Mouse (Mus musculus) gastrocnemius, postnatal 25 days (tissue): ENCODE measurements around the gene Mrs2. TPM values are rescaled to one million over a fixed set of nuclear protein-coding genes. Genes with fewer than 3 reads are reported as not detected.
"Not testable (repeated sequence)": the region's sequence is repeated elsewhere in the genome, so short reads cannot be mapped to it uniquely, and the experiment has no call there.

Experiments
- DNase-seq: peaks from one replicate; pipeline ENCODE4 v3.0.0; 2022
- total RNA-seq, 2 experiments: library from RNA; stranded (reverse); gene quantifications; 1 replicate in 1 of 2; 2 replicates in 1 of 2; pipeline ENCODE4 v1.2.3; 2021

Gene Mrs2
- total RNA-seq, 2 experiments from 2014 or later, result 35.2 to 39.6 TPM

DNA sequence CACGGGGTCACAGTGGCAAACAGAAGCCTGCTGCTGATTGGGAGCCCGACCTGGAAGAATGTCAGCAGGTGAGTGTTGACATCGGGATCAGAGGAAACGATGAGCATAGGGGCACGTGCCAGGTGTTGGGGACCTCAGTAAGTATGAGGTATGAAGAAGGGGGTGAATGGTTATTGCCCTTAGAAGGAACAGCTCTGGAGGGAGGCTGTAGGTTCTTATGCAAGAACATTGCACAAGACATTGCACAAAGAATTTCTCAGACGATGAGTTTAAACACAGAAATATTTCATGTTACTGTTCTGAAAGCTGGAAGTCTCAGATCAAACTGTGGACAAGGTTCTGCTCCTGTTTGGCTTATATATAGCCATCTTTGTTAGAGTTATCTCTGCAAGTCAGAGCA, 39.1 kb downstream of the Mrs2 start:
- no peak for DNase-seq

DNA sequence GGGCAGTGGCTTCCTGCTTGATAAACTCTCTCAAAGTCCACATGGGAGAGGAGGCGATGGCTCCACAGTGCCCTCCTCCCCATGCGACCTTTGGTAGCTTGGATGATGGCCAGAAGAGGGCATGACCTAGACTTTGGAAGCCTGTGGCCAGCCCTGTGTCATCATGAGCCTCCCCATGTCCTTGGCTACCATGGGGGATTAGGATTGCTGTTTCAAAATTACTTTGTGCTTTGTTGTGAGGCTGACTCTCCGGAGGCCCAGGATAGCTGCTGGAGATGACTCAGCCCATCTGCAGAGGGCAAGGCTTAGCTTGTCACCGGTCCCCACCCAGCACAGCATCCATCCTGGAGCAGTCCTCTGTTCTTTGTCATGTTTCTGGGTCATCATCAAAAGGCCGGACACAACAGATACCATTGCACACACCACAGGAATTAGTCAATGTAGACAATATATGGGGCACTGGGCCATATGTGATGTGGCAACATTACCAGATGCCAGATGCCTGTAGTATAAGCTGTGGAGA, 42.3 kb downstream of the Mrs2 start:
- DNase-seq, result no peak

DNA sequence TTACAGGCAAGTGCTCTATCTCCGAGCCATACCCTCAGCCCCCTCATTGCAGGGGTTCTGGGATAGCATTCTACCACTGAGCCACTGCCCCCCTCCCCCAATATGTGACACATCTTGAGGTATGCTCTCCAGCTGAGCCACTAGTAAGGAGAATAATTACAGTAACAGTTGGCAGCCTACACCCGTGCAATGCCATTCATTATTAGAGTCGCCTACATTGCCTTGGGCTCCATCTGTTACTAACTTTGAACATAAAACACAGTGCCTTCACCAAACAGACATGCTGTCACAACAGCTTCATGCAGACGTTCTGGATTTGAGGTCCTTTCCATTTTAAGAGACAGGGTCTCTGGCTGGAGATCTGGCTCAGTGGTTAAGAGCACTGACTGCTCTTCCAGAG, 43.8 kb downstream of the Mrs2 start:
- DNase-seq, result no peak

DNA sequence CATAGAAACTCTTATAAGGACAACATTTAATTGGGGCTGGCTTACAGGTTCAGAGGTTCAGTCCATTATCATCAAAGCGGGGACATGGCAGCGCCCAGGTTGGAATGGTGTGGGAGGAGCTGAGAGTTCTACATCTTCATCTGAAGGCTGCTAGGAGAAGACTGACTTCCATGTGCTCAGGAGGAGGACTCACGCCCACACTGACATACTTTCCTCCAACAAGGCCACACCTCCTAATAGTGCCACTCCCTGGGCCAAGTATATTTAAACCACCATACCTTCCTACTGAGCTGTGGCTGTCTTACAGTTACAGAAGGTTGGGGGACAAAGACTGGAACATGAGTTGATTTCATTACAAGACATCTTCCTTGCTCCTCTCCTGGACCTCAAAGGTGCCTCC, 48.4 kb downstream of the Mrs2 start:
- DNase-seq, result not testable (repeated sequence)

DNA sequence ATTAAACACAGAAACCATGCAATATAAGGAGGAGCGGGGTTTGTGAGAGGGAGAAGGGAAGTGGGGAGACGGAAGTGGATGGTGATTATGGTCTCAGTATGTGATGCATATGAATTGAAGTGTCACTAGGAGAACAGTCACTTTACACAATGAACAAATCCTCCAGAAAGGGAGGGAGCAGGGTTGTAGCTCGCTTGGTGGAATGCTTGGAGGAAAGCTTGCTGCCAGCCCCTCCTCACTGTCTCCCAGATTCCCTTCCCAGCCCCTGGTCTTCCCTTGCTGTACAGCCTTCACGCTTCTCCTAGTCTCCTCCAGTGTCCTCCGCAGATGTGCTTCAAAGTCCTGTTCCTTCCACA, 54.4 kb downstream of the Mrs2 start:
- no peak for DNase-seq

DNA sequence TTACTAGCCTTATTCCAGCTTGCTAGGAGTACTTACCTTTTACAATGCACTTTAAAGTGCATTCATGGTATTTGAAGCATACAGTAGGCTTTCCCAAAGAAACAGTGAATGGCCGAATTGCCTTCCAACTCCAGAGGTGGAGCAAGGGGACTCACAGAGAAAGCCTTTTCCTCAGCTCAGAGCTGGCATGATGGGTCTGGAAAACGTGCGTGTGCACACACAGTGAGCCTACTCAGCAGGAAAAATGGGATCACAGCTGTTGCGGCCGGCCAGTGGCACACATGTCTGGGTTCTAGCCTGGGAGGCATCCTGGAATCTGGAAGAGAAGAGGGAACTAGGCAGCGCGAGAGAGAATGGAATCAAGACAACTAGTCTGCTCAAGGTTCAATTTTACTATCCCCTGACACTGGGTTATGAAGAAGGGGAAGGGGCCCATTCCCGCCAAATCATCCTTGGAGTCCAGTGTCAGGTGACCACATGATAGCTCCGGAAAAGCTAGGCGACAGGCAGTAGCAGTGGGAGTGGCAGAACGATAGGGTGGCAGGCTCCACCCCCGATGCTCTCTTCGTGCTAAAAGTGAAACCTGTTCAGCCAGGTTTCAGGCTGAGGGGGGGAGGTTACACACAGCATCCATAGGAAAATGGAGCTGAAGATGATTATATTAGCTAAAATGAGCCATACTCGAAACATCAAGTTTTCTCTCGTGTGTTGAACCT, 54.9 kb downstream of the Mrs2 start:
- DNase-seq, result no peak

DNA sequence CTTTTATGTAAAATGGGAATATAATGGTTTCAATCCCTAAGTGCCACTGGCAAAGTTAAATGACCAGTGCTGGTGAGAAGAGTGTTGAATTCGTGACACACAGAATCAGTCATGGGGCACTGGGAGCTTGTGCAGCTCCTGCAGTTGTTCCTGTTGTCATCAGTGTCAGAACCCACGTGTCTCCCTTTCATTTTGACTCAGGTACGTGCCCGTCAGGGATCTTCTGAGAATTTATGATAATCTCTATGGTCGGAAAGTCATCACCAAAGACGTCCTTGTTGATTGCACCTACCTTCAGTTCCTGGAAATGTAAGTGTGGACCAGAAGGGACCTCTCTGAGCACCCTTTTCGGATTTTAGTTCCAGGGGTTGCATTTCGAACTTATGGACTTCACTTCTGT, 58.1 kb downstream of the Mrs2 start:
- DNase-seq, result no peak

DNA sequence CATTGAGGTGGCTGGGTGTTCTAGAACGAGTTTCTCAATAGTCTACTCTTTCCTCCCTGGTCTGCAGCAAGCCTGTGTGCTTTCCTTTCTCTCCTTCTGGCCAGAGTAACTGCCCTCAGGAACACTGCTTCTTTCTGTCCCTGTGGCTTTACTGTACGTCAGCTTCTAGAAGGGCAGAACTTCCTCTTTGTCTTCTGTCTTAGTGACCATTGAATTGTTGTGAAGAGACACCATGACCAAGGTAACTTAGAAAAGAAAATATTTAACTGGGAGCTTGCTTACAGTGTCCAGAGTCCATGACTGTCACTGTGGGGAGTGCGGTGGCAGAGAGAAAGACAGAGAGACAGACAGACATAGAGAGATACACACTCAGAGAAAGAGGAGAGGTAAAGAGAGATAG, 60.1 kb downstream of the Mrs2 start:
- DNase-seq, result no peak

DNA sequence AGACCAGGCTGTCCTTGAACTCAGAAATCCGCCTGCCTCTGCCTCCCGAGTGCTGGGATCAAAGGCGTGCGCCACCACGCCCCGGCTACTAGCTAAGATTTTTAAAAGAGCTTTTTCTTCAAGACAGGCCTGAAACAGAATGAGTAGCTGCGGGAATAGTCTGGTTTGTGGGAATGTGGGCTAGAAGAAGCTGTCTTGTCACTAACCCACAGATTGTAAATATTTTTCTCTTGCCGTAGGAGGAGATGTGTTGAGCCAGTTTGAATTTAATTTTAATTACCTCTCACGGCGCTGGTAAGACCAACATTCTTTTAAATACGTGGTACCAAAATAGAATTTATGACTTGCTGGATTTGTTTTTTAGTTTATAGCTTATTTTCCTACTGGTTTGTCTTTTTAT, 61.5 kb downstream of the Mrs2 start:
- no peak for DNase-seq

DNA sequence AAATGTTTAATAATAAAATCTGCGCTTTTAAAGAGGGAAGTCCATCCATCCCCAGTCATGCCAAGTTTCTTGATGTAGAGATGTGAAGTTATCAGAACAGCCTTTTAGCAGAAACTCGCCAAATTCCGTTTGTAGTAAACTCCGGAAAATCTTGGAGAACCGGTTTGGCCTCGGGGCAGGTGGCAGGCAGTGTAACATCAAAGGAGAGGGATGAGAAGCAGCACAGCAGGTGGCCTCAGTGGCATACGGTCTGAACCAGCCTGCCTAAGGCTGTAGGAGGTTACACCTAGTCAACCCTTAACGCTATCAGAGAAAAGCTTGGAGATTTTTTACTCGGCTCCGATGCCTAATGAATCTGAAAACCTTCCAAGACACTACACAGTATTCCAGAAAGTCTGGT, 64.7 kb downstream of the Mrs2 start:
- DNase-seq, result no peak

DNA sequence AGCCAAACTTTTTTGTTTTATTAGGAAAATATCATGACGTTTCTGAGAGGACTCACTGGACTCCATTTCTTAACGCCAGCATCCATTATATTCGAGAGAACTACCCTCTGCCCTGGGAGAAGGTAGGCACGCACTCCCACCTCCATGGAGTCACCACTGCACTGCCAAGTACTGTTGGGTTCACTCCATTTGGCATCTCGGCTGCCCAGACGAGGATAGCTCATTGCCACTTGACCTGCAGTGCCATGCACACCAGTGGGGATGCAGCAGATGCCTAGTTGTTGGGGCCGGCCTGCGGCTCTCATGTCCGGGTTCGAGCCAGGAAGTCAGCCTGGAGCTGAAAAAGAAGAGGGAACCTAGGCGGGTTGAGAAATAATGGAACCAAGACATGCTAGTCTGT, 65.1 kb downstream of the Mrs2 start:
- no peak for DNase-seq

DNA sequence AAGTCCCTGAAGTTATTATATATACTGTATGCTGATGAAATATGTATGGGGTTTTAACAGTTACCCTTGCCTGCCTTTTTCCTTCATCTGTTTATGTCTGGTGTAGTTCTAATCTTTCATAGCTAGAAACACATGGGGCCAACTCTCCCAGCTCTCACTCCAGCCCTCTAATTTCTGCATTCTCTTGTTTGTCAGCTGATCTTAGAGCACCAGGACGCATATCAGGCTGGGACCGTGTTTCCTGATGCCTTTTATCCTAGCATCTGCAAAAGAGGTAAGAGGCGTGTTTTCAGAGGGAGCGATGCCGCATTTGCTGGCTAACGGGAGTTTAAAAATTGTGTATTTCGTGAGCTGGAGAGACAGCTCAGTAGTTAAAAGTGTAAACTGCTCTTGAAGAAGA, 67.5 kb downstream of the Mrs2 start:
- DNase-seq, result no peak

DNA sequence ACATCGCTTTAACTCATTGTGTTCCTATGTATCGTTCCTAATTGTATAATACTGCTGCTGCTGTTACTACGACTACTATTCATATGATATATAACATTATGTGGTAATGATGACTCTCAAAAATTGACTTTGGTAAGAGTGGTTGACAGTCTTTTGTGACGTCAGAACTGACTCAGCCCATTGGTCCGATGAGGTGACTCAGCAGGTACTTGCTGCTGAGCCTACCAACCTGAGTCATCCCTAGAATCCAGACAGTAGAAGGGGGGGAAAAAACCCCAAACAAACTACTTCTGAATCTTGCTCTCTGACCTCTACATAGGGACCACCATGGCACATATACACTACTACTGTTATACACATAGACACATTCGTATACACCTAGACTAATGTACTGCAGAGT, 71.3 kb downstream of the Mrs2 start:
- no peak for DNase-seq

DNA sequence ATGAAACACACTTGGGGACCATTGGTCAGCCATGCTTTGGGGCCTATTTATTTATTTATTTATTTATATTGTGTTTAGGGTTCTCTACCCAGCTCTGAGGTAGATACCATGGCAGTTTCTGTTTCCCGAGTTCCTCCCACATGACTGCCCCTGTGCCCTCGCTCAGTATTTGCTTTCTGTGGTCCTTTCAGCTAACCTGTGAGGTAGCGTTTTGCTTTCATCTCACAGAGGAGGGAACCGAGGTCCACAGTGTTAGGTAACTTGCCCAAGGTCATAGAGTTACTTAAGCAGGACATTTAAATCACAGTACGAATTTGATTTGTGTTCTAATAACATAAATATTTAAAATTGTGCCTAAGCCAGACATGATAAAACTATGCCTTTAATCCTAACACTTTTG, 73.0 kb downstream of the Mrs2 start:
- DNase-seq, result no peak

DNA sequence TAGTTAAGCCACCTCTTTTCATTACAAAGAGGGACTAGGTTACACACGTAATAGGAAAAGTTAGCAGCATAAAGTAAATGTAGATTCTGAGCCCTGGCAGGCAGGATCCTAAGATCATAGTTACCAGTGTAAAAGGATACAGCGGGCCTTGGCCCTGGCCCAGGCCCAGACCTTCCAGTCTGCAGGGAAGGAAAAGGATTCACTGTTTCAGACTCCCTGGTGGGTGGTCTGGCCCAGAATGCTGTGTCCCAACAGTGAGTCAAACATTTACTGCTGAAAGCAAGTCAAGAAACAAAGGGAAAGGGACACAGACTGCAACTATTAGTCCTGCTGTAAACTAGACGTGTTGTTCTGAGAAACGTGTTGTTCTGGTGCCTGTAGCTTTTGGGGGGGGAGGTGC, 74.6 kb downstream of the Mrs2 start:
- DNase-seq, result no peak

DNA sequence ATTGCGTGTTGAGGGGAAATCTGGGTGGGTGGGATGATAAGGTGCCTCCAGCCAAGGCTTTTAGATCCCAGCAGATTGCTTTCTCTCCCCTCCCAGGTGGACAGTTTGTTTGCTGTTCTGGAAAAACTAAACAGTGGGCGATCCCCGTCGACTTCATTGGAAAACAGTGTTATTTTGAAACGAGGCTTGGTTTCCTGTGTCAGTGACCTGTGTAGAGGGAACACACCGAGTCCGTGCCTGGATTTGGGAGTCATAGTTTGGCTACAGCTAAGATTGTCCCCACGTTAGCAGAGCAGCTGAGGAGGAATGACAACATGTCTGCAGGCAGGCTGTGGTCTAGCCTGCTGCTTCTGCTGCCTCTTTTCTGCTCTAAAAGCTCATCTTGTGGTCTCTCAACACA, 76.9 kb downstream of the Mrs2 start:
- no peak for DNase-seq

DNA sequence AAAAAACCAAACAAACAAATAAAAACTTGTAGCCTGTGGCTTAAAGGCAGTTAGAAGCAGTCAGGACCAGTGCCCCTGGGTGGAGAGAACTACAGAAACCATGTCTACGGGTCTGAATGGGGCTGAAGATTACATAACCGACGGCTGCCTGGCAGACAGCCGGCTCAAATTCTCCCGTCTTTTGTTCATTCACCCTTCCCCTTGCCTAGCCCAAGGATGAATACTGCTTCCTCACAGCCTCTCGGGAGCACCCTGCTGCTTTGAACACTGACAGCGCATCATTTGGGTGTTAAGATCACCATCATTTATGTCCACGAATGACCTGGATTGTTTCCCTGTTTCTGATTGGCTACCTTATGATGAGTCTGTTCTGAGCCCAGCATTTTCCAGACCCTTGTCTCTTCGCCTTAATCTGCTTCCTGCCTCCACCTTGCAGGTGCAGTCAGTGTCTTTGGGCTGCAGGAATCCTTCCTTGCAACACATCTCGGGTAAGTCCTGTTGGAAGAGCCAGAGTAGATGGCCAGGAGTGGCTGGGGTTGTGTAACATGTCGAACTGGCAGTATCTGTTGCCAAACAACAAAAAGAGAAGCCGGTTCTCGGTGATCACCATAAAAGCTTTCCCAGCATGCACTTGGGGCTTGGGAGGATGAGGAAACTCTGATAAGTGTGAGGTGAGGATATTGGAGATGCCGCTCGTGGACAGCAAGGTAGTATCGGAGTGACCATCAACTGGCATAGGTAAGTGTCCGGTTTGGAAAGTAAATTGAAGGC, 77.5 kb downstream of the Mrs2 start, which contains the start of gene Gpld1:
Gene Gpld1 (plus strand): TSS at position 641 of the 771 bp plus-strand sequence.
- DNase-seq, result no peak

DNA sequence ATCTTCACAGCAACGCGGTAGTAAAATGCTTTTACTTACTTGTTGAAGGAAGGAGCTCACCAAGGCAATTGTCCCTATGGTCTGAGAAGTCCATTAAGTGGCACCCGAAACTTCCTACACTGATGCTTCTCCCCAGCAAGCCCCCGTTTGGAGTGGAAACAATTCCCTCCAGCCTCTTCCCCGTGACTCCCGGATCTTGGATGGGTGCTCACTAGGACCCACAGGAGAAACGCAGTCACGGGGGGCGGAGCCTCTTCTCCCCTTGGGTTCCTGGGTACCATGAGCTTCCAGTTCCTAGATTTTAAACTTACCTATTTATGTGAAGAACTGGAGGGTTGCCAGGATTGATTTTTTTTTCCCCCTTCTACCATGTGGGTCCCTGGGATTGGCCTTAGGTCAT, 80.7 kb downstream of the Mrs2 start:
- DNase-seq, result no peak

DNA sequence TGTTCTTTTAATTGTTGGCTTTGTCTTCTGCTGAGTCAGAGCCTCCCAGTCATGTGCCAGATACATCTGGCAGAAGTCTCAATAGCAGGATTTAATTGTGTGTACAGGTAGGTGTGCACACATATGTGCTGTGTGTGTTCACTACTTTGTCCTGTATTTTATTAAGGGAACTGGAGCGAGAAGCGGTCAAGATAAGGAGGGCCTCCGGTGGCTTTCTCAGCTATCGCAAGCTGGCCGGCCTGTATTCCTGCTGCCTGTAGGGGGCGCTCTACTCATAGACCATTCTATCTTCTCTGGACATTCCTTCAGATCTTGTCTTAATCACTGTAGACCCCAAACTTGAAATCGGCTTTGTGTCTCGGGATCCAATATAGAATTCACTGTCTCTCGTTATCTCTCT, 81.5 kb downstream of the Mrs2 start:
- DNase-seq, result peak; percentile 26

DNA sequence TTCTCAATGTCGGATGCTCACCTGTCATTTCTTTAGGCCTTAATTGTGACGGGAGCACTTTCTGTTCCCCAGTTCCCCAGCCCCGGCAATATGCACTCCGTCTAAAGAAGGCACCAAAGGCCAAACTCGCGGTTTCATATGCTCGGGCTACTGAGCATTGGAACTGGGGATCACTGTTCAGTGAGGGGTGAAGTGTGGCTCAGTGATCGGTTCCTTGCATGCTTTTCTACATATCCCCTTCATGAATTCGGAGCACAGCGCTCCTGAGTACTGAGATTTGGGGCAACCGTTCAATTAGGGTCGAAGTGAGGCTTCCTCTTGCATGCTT, 82.4 kb downstream of the Mrs2 start:
- no peak for DNase-seq
